Mouse (Mus musculus) CH12.LX (cell line): ENCODE measurements around the gene Rims1.

ENCODE experiments used
- CHD2 ChIP-seq: IDR thresholded peaks from 2 replicates; pipeline ENCODE4 v1.6.1; 2011; ENCODE audit warnings: low read length, improper control_type of control experiment
- CTCF ChIP-seq, 2 experiments: IDR thresholded peaks in 1 of 2; conservative IDR thresholded peaks in 1 of 2; 2 replicates each; pipeline ENCODE4 v1.5.1; 2011 to 2012; ENCODE audit warnings: low read depth in 2 of 2, low read length in 2 of 2, improper control_type of control experiment in 1 of 2, inconsistent platforms in 1 of 2, mild to moderate bottlenecking in 1 of 2, moderate library complexity in 1 of 2
- EP300 ChIP-seq: IDR thresholded peaks from 2 replicates; pipeline ENCODE4 v1.6.1; 2011; ENCODE audit warnings: low read length, improper control_type of control experiment
- ETS1 ChIP-seq: conservative IDR thresholded peaks from 2 replicates; pipeline ENCODE4 v1.6.1; 2012; ENCODE audit warnings: low read depth, mild to moderate bottlenecking, inconsistent platforms, low read length, improper control_type of control experiment, moderate library complexity
- HCFC1 ChIP-seq: IDR thresholded peaks from 2 replicates; pipeline ENCODE4 v1.6.1; 2012; ENCODE audit warnings: low read depth, mild to moderate bottlenecking, inconsistent platforms, low read length, improper control_type of control experiment
- TCF12 ChIP-seq: IDR thresholded peaks from 2 replicates; pipeline ENCODE4 v1.6.1; 2014; ENCODE audit warnings: low read depth, mild to moderate bottlenecking, inconsistent platforms, low read length, improper control_type of control experiment
- USF2 ChIP-seq: conservative IDR thresholded peaks from 2 replicates; pipeline ENCODE4 v1.6.1; 2011; ENCODE audit warnings: low read depth, low read length, improper control_type of control experiment
- ZMIZ1 ChIP-seq: IDR thresholded peaks from 2 replicates; pipeline ENCODE4 v1.6.1; 2012; ENCODE audit warnings: low read depth, mild to moderate bottlenecking, inconsistent platforms, low read length, improper control_type of control experiment

DNA sequence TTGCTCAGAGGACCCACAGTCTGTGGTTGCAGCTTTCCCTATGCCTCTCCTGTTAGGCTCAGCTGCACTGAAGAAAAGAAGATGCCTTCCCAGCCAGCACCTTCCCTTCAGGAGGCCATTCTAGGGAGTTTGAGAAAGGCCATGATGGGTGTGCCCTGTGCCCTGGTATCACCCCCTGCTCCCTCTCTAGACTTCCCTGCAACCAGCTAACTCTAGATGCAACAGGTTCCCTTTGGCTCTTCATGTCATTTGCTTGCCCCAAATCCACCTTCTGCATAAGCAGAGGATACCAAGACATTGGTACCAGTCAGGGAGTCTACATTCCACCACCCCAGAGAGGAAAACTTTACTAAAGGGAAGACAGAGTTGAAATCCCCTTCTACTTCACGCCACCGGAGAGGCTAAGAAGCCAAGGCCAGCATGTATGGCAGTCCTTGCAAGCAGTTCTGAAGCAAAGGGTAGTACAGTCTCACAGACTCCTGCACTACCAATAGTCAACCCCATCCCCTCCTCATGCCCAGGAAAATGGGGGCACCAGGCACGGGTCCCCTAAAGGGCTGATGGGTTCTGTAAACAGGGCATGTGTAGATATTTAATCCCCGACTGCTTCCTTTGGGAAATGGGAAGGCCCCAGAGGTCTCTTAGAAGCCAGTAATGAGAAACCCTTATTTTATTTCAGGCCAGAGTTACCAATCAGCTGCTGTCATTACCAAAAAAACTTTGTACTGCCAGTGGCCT, 1.5 kb downstream of the Rims1 start:
- TF ChIP-seq ETS1 (no peak), CTCF (conservative IDR thresholded peaks at IDR 0.05 in 1 of 2, IDR thresholded peaks at IDR 0.05 in 1 of 2; ENCODE audit: low read depth in 2 of 2, low read length in 2 of 2) (no peak), CHD2 (no peak), USF2 (no peak), EP300 (no peak), HCFC1 (no peak), TCF12 (no peak), ZMIZ1 (no peak)
